Mouse (Mus musculus): ENCODE data around the gene Hmga1. TPM values are rescaled to one million over a fixed set of nuclear protein-coding genes. Genes with fewer than 3 reads are reported as not detected.

The Hmga1 gene
- 55.6 TPM for polyA plus RNA-seq (2017; shearing (Covaris generic))

GRCm38 (mm10) chr17:27556315-27557011 lies at the start of gene Hmga1:
Gene Hmga1, plus strand, starts transcription at chr17:27556497.

GRCm38 (mm10) chr17:27521303-27521702 lies 35.0 kb upstream of the Hmga1 start, which contains the start of gene Grm4:
Gene Grm4, minus strand, starts transcription at chr17:27521403.

GRCm38 (mm10) chr17:27565163-27565941 lies 9.1 kb downstream of the Hmga1 start, which contains the start of gene AI413582:
Gene AI413582, minus strand, starts transcription at chr17:27565756.

Other genes starting within 250 kb of the Hmga1 start
- gene Grm4, start 35.1 kb upstream of the Hmga1 start, polyA plus RNA-seq (2017; shearing (Covaris generic)): 0.27 TPM
- 100 TPM for gene AI413582, start 9.3 kb downstream of the Hmga1 start, polyA plus RNA-seq (2017; shearing (Covaris generic))
- 60.5 TPM for gene Nudt3, start 67.0 kb downstream of the Hmga1 start, polyA plus RNA-seq (2017; shearing (Covaris generic))
- not detected for gene RPS10-NUDT3, start 78.7 kb downstream of the Hmga1 start, polyA plus RNA-seq (2017; shearing (Covaris generic))
- gene Rps10, start 80.2 kb downstream of the Hmga1 start, polyA plus RNA-seq (2017; shearing (Covaris generic)): 979 TPM
- 14.1 TPM for gene Pacsin1, start 99.0 kb downstream of the Hmga1 start, polyA plus RNA-seq (2017; shearing (Covaris generic))
- not detected for gene Spdef, start 172.5 kb downstream of the Hmga1 start, polyA plus RNA-seq (2017; shearing (Covaris generic))